Mouse (Mus musculus): ENCODE measurements at regions not wholly inside any gene's neighbourhood (a gene's known extent, or its start where the extent isn't known, plus 50 kb on each side); places are given as distances from the start of the nearest gene placed in this dataset.

- Histone ChIP-seq H3K4me1 (ENCODE audit: control insufficient read depth, insufficient read depth, low read length) (no peaks in the 10 kb centered on the region; the same call in 1 of the 2 replicates), H3K27ac (ENCODE audit: insufficient read depth, low read length) (no peak overlapping the region), H3K4me3 (ENCODE audit: insufficient read depth, low read length) (no peak overlapping the region)
- no peak for TF ChIP-seq POLR2A (IDR thresholded peaks at IDR 0.05; ENCODE audit: extremely low read depth, insufficient read depth, low read length)
- TF ChIP-seq CTCF (IDR thresholded peaks at IDR 0.05; ENCODE audit: extremely low read depth, insufficient read depth, low read length), result no peak
Measured at GRCm38 (mm10) chr3:149296419-149296962, 306.1 kb upstream of the Adgrl2 start.

- H3K27ac ChIP-seq (ENCODE audit: insufficient read depth, low read length), result no peak overlapping the region
- TF ChIP-seq CTCF (IDR thresholded peaks at IDR 0.05; ENCODE audit: extremely low read depth, insufficient read depth, low read length), result no peak
- no peak overlapping the region for H3K4me3 ChIP-seq (ENCODE audit: insufficient read depth, low read length)
- H3K4me1 ChIP-seq (ENCODE audit: control insufficient read depth, insufficient read depth, low read length), result no peaks in the 10 kb centered on the region; the same call in 1 of the 2 replicates
Measured at GRCm38 (mm10) chr3:149295942-149296341, 305.6 kb upstream of the Adgrl2 start.

GRCm38 (mm10) chr3:149295257-149295831, 305.0 kb upstream of the Adgrl2 start:
- H3K4me3 ChIP-seq (ENCODE audit: insufficient read depth, low read length), result no peak overlapping the region
- no peak overlapping the region for H3K27ac ChIP-seq (ENCODE audit: insufficient read depth, low read length)
- TF ChIP-seq CTCF (IDR thresholded peaks at IDR 0.05; ENCODE audit: extremely low read depth, insufficient read depth, low read length), result no peak
- no peak for TF ChIP-seq POLR2A (IDR thresholded peaks at IDR 0.05; ENCODE audit: extremely low read depth, insufficient read depth, low read length)
- no peaks in the 10 kb centered on the region; the same call in 1 of the 2 replicates for H3K4me1 ChIP-seq (ENCODE audit: control insufficient read depth, insufficient read depth, low read length)

- Histone ChIP-seq H3K27ac (ENCODE audit: insufficient read depth, low read length) (no peak overlapping the region), H3K4me3 (ENCODE audit: insufficient read depth, low read length) (no peak overlapping the region), H3K4me1 (ENCODE audit: control insufficient read depth, insufficient read depth, low read length) (no peaks in the 10 kb centered on the region; the same call in 1 of the 2 replicates)
- TF ChIP-seq POLR2A (IDR thresholded peaks at IDR 0.05; ENCODE audit: extremely low read depth, insufficient read depth, low read length) (no peak), CTCF (IDR thresholded peaks at IDR 0.05; ENCODE audit: extremely low read depth, insufficient read depth, low read length) (no peak)
Measured at GRCm38 (mm10) chr3:149294445-149294844, 304.1 kb upstream of the Adgrl2 start.

- H3K4me1 ChIP-seq (ENCODE audit: control insufficient read depth, insufficient read depth, low read length), result no peaks in the 10 kb centered on the region
- H3K27ac ChIP-seq (ENCODE audit: insufficient read depth, low read length), result no peak overlapping the region
- H3K4me3 ChIP-seq (ENCODE audit: insufficient read depth, low read length), result no peak overlapping the region
- TF ChIP-seq POLR2A (IDR thresholded peaks at IDR 0.05; ENCODE audit: extremely low read depth, insufficient read depth, low read length) (no peak), CTCF (IDR thresholded peaks at IDR 0.05; ENCODE audit: extremely low read depth, insufficient read depth, low read length) (no peak)
Measured at GRCm38 (mm10) chr3:149292459-149292858, 302.1 kb upstream of the Adgrl2 start.

- TF ChIP-seq CTCF (IDR thresholded peaks at IDR 0.05; ENCODE audit: extremely low read depth, insufficient read depth, low read length) (no peak), POLR2A (IDR thresholded peaks at IDR 0.05; ENCODE audit: extremely low read depth, insufficient read depth, low read length) (no peak)
Measured at GRCm38 (mm10) chr3:149291473-149291872, 301.1 kb upstream of the Adgrl2 start.

GRCm38 (mm10) chr3:149290228-149290627, 299.9 kb upstream of the Adgrl2 start:
- no peak for TF ChIP-seq CTCF (IDR thresholded peaks at IDR 0.05; ENCODE audit: extremely low read depth, insufficient read depth, low read length)
- TF ChIP-seq POLR2A (IDR thresholded peaks at IDR 0.05; ENCODE audit: extremely low read depth, insufficient read depth, low read length), result no peak
- Histone ChIP-seq H3K4me1 (ENCODE audit: control insufficient read depth, insufficient read depth, low read length) (no peaks in the 10 kb centered on the region), H3K4me3 (ENCODE audit: insufficient read depth, low read length) (no peak overlapping the region), H3K27ac (ENCODE audit: insufficient read depth, low read length) (no peak overlapping the region)

More at GRCm38 (mm10) chr3:149291473-149291872, 301.1 kb upstream of the Adgrl2 start:
- Histone ChIP-seq H3K4me3 (ENCODE audit: insufficient read depth, low read length) (no peak overlapping the region), H3K27ac (ENCODE audit: insufficient read depth, low read length) (no peak overlapping the region), H3K4me1 (ENCODE audit: control insufficient read depth, insufficient read depth, low read length) (no peaks in the 10 kb centered on the region)

- Histone ChIP-seq H3K27ac (ENCODE audit: insufficient read depth, low read length) (no peak overlapping the region), H3K4me3 (ENCODE audit: insufficient read depth, low read length) (no peak overlapping the region), H3K4me1 (ENCODE audit: control insufficient read depth, insufficient read depth, low read length) (no peaks in the 10 kb centered on the region)
- TF ChIP-seq POLR2A (IDR thresholded peaks at IDR 0.05; ENCODE audit: extremely low read depth, insufficient read depth, low read length), result no peak
- no peak for TF ChIP-seq CTCF (IDR thresholded peaks at IDR 0.05; ENCODE audit: extremely low read depth, insufficient read depth, low read length)
Measured at GRCm38 (mm10) chr3:149287080-149287479, 296.7 kb upstream of the Adgrl2 start.

- H3K27ac ChIP-seq (ENCODE audit: insufficient read depth, low read length), result no peak overlapping the region
- no peak overlapping the region for H3K4me3 ChIP-seq (ENCODE audit: insufficient read depth, low read length)
- H3K4me1 ChIP-seq (ENCODE audit: control insufficient read depth, insufficient read depth, low read length), result no peaks in the 10 kb centered on the region
- TF ChIP-seq CTCF (IDR thresholded peaks at IDR 0.05; ENCODE audit: extremely low read depth, insufficient read depth, low read length), result no peak
- no peak for TF ChIP-seq POLR2A (IDR thresholded peaks at IDR 0.05; ENCODE audit: extremely low read depth, insufficient read depth, low read length)
Measured at GRCm38 (mm10) chr3:149284976-149285375, 294.6 kb upstream of the Adgrl2 start.

Measured in cortical plate, adult 2 months (tissue).